Mouse (Mus musculus) induced T-regulatory cell, adult 2 months (primary cell): ENCODE data around the gene Ppp1r13b.
A peak's percentile ranks its signal among the peaks of the same experiment; 100 is the strongest.

Source experiments
- DNase-seq: peaks from one replicate; pipeline ENCODE4 v3.0.0-alpha.2; 2012; ENCODE audit warnings: low read depth

Gene Ppp1r13b

GRCm38 (mm10) chr12:111821931-111822330 lies 86.0 kb downstream of the Ppp1r13b start:
- no peak for DNase-seq

GRCm38 (mm10) chr12:111820708-111821107 lies 87.2 kb downstream of the Ppp1r13b start:
- DNase-seq = no peak

GRCm38 (mm10) chr12:111819936-111820335 lies 88.0 kb downstream of the Ppp1r13b start:
- DNase-seq = no peak

GRCm38 (mm10) chr12:111817991-111818390 lies 89.9 kb downstream of the Ppp1r13b start:
- no peak for DNase-seq

- DNase-seq = no peak
Measured at GRCm38 (mm10) chr12:111816967-111817366, 90.9 kb downstream of the Ppp1r13b start.

- no peak for DNase-seq
Measured at GRCm38 (mm10) chr12:111816528-111816927, 91.4 kb downstream of the Ppp1r13b start.

GRCm38 (mm10) chr12:111814769-111815762 lies 92.8 kb downstream of the Ppp1r13b start:
- DNase-seq = no peak

GRCm38 (mm10) chr12:111813766-111814617 lies 93.9 kb downstream of the Ppp1r13b start, which contains the start of the genes Xrcc3 and Zfyve21:
Xrcc3 (minus strand) TSS chr12:111813873.
Zfyve21 (plus strand) TSS chr12:111814170.
- peak; percentile 99 for DNase-seq

GRCm38 (mm10) chr12:111813111-111813765 lies 94.7 kb downstream of the Ppp1r13b start:
- DNase-seq = no peak

- DNase-seq = peak; percentile 14
Measured at GRCm38 (mm10) chr12:111812611-111813010, 95.3 kb downstream of the Ppp1r13b start.

GRCm38 (mm10) chr12:111812075-111812474 lies 95.8 kb downstream of the Ppp1r13b start:
- peak; percentile 14 for DNase-seq

- DNase-seq = peak; percentile 81
Measured at GRCm38 (mm10) chr12:111809762-111810161, 98.1 kb downstream of the Ppp1r13b start.

- no peak for DNase-seq
Measured at GRCm38 (mm10) chr12:111808775-111809174, 99.1 kb downstream of the Ppp1r13b start.

GRCm38 (mm10) chr12:111803538-111803937 lies 104.4 kb downstream of the Ppp1r13b start:
- DNase-seq = no peak

- DNase-seq = no peak
Measured at GRCm38 (mm10) chr12:111800459-111801183, 107.3 kb downstream of the Ppp1r13b start.

- DNase-seq = no peak
Measured at GRCm38 (mm10) chr12:111798493-111798892, 109.4 kb downstream of the Ppp1r13b start.

GRCm38 (mm10) chr12:111797251-111797650 lies 110.7 kb downstream of the Ppp1r13b start:
- no peak for DNase-seq

- DNase-seq = no peak
Measured at GRCm38 (mm10) chr12:111795180-111795895, 112.6 kb downstream of the Ppp1r13b start.

- DNase-seq = no peak
Measured at GRCm38 (mm10) chr12:111794526-111795179, 113.3 kb downstream of the Ppp1r13b start.

- DNase-seq = no peak
Measured at GRCm38 (mm10) chr12:111794102-111794501, 113.8 kb downstream of the Ppp1r13b start.
